Mouse (Mus musculus) liver, adult 2 months (tissue): ENCODE measurements around the gene Gm11541.

Source experiments
- CTCF ChIP-seq: fragments of 200-500 bp; IDR thresholded peaks from 2 replicates; pipeline ENCODE4 v1.5.1; 2011; ENCODE audit warnings: low read depth, low read length, control low read depth
- POLR2A ChIP-seq: fragments of 200-500 bp; IDR thresholded peaks from 2 replicates; pipeline ENCODE4 v1.6.1; 2011; ENCODE audit warnings: low read length, control low read depth; ENCODE audit not compliant: insufficient read depth; ENCODE audit errors: extremely low read depth

DNA sequence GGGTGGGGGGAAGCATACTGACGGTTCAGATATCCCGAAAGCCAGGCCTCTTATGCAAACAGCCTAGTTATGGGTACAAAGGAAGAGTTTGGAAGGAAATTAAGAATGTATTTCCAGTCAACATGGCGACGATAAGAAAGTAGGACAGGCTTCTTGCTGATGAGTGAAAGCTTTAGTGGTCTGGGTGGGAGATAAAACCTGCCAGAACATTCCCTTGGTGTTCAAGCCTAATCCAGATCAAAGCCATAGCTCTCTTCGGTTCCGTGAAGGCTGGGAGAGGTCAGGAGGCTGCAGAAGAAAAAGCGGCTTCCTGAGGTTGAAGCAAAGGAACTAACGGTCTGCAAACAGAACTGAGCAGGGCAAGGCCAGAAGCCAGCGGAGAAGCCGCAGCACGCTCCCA is 12.9 kb upstream of the Gm11541 start:
- TF ChIP-seq CTCF (no peak), POLR2A (no peak)
